ENCODE assay signal across 22 mouse cellular contexts in genomic region chr4:143339808-143340207, GRCm38 (mm10). TPM values are rescaled to one million over a fixed set of nuclear protein-coding genes. Genes with fewer than 3 reads are reported as not detected.
"Had no signal": no experiment of that assay in that cellular context is flagged by ENCODE, and none has a peak within 500 bp of the region (broad histone marks: within the 10 kb centered on the region; RNA-seq: fewer than 3 reads in every experiment).

No protein-coding gene starts in this region.

- H3K36me3 ChIP-seq: limb, embryonic 12.5 days; liver, embryonic 13.5 days; lung, embryonic 15.5 days; midbrain, embryonic 12.5 days; neural tube, embryonic 12.5 days had no signal

- H3K27me3 ChIP-seq: limb, embryonic 12.5 days; liver, embryonic 13.5 days; lung, embryonic 15.5 days; megakaryocyte, embryonic 14.5 days; midbrain, embryonic 12.5 days; neural tube, embryonic 12.5 days had no signal

- ATAC-seq: intestine, postnatal 0 days; liver, postnatal 0 days had no signal

- H3K4me2 ChIP-seq: limb, embryonic 12.5 days; liver, embryonic 13.5 days; lung, embryonic 15.5 days; midbrain, embryonic 12.5 days; neural tube, embryonic 12.5 days had no signal

- H3K27ac ChIP-seq: limb, embryonic 12.5 days; liver, embryonic 13.5 days; lung, embryonic 15.5 days; macrophage; midbrain, embryonic 12.5 days; neural tube, embryonic 12.5 days; stomach, postnatal 0 days had no signal

- H3K4me3 ChIP-seq: limb, embryonic 12.5 days; liver, embryonic 13.5 days; lung, embryonic 15.5 days; megakaryocyte, embryonic 14.5 days; midbrain, embryonic 12.5 days; neural tube, embryonic 12.5 days had no signal

- DNase-seq: kidney, adult 8-10 months; kidney, postnatal 25 days; layer of hippocampus, postnatal 36 days; liver; liver, embryonic 13.5 days; liver, postnatal 0 days; lung, postnatal 14 days; thymus, adult 18-20 months; thymus, postnatal 25 days had no signal

- H3K4me1 ChIP-seq: limb, embryonic 12.5 days; liver, embryonic 13.5 days; lung, embryonic 15.5 days; megakaryocyte, embryonic 14.5 days; midbrain, embryonic 12.5 days; neural tube, embryonic 12.5 days had no signal

- H3K9me3 ChIP-seq: limb, embryonic 12.5 days; liver, embryonic 13.5 days; lung, embryonic 15.5 days; midbrain, embryonic 12.5 days; neural tube, embryonic 12.5 days had no signal

- H3K9ac ChIP-seq: limb, embryonic 12.5 days; liver, embryonic 13.5 days; liver, postnatal 0 days; lung, embryonic 15.5 days; midbrain, embryonic 12.5 days; neural tube, embryonic 12.5 days had no signal

RNA-seq across cellular contexts. Expression of gene Lrrc38, which starts 9.7 kb away (rescaled TPM):
- total RNA-seq: monocyte, adult 5-6 weeks; neutrophil, adult 5-6 weeks had no signal
- polyA plus RNA-seq: intestine, postnatal 0 days; liver, embryonic 13.5 days; liver, postnatal 0 days; macrophage; stomach, postnatal 0 days had no signal

RNA-seq across cellular contexts. Expression of gene Pdpn, which starts 40.4 kb away (rescaled TPM):
- total RNA-seq: monocyte, adult 5-6 weeks; neutrophil, adult 5-6 weeks had no signal

RNA-seq across cellular contexts. Expression of gene Pramel1, which starts 54.4 kb away (rescaled TPM):
- total RNA-seq: layer of hippocampus, postnatal 36 days; left cerebral cortex, postnatal 10 days; monocyte, adult 5-6 weeks; neutrophil, adult 5-6 weeks had no signal
- polyA plus RNA-seq: intestine, postnatal 0 days; kidney, embryonic 16.5 days; limb, embryonic 12.5 days; liver, embryonic 13.5 days; liver, postnatal 0 days; lung, embryonic 15.5 days; macrophage; midbrain, embryonic 12.5 days; neural tube, embryonic 12.5 days; stomach, postnatal 0 days; urinary bladder, adult 2 months had no signal
